Mouse (Mus musculus) cortical plate, adult 2 months (tissue): Measurements from ENCODE around the gene Vmn2r13. TPM values are rescaled to one million over a fixed set of nuclear protein-coding genes. Genes with fewer than 3 reads are reported as not detected.
"Not testable (repeated sequence)": the region's sequence is repeated elsewhere in the genome, so short reads cannot be mapped to it uniquely, and the experiment has no call there.

Experiments
- H3K27ac ChIP-seq: fragments of 200-500 bp; 2 replicates; pipeline ENCODE4 v1.5.1; 2012; ENCODE audit warnings: low read length, control low read depth, inconsistent platforms; ENCODE audit not compliant: insufficient read depth
- H3K4me1 ChIP-seq: fragments of 200-500 bp; 2 replicates; pipeline ENCODE4 v1.6.1; 2011; ENCODE audit warnings: low read length; ENCODE audit not compliant: control insufficient read depth, insufficient read depth
- H3K4me3 ChIP-seq: fragments of 200-500 bp; 2 replicates; pipeline ENCODE4 v1.5.1; 2011; ENCODE audit warnings: mild to moderate bottlenecking, low read length, control low read depth; ENCODE audit not compliant: insufficient read depth
- CTCF ChIP-seq: fragments of 200-500 bp; IDR thresholded peaks from 2 replicates; pipeline ENCODE4 v1.5.1; 2011; ENCODE audit warnings: mild to moderate bottlenecking, control low read depth, low read length; ENCODE audit not compliant: insufficient read depth; ENCODE audit errors: extremely low read depth
- POLR2A ChIP-seq: fragments of 200-500 bp; IDR thresholded peaks from 2 replicates; pipeline ENCODE4 v1.6.1; 2011; ENCODE audit warnings: mild to moderate bottlenecking, low read length, control low read depth; ENCODE audit not compliant: insufficient read depth; ENCODE audit errors: extremely low read depth
- polyA plus RNA-seq: library from polyadenylated mRNA; depleted of rRNA; stranded (reverse); fragments of >200 nt; gene quantifications from 2 replicates; pipeline ENCODE4 v1.2.3, GENCODE M21; 2012; rRNA removed

Vmn2r13 gene
- not detected in 2 replicates for polyA plus RNA-seq

DNA sequence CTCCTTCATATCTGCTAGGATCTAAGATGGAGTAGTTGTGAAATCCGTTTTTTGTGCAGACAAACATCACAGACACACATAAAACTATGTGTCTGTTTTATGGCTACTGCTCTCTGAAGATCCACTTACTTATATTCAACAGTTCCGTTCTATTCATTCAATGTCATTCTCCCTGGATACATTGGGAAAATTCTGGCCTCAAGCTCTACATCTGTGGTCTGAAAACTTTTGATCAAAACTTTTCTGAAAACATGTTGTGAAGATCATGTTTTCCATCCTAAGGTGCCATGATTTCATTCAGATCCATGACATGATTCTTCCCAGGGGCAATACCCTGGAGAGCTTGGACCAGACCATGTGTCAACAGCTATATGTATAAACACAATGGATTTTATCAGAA lies at the start of gene Vmn2r13:
Gene Vmn2r13, minus strand, starts transcription at position 101 of the 400 bp plus-strand sequence.
- H3K4me1 ChIP-seq, H3K27ac ChIP-seq, H3K4me3 ChIP-seq: not testable (repeated sequence)

- H3K4me1 ChIP-seq, result no peaks in the 10 kb centered on the region
- H3K27ac ChIP-seq, result no peak within 1 kb of the TSS
- TF ChIP-seq CTCF (no peak), POLR2A (no peak)
- H3K4me3 ChIP-seq, result no peak within 1 kb of the TSS
Measured at GRCm38 (mm10) chr5:109224608-109225007, 32.6 kb upstream of the Vmn2r13 start, which contains the start of gene Vmn2r14. TSS of gene Vmn2r14 (minus strand) at chr5:109224708.

DNA sequence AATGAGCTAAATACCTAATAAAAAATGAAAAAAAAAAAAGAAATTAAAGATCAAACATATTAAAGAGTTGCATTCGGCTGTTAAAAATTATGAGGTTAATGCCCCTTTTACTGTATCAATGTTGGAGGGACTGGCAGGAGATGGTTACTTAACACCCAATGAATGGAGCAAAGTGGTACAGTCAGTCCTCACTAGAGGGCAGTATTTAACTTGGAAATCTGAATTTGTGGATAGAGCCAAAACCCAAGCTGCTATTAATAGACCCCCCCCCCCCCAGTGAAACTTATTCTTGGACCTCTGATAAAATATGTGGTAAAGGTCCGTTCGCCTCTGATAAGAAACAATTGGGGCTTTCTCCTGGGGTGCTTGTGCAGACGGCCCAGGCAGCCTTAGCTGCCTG lies 25.1 kb downstream of the Vmn2r13 start:
- H3K4me1 ChIP-seq, H3K27ac ChIP-seq, H3K4me3 ChIP-seq: not testable (repeated sequence)

GRCm38 (mm10) chr5:109160121-109160520 lies 31.9 kb downstream of the Vmn2r13 start:
- TF ChIP-seq POLR2A (no peak), CTCF (no peak)
- H3K27ac ChIP-seq, result no peak overlapping the region
- H3K4me1 ChIP-seq, result no peaks in the 10 kb centered on the region

DNA sequence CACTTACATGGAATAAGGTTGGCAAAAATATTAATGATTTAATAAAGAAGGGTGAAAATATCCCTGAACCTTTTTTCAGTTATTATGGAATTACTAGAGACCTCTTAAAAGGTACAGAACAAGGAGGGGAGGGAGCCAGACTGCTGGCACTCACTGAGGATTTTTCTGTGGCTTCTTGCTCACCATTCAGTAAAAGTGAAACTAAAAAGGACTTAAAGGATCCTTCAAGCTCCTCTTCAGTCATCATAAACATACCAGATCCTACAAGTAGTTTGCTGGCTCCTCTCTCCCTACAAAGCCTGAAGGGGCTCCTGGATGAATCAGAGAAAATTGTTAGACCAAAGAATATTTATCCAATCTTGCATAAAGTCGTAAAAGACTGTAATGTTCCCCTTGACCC lies 32.4 kb downstream of the Vmn2r13 start:
- not testable (repeated sequence) for H3K4me1 ChIP-seq, H3K27ac ChIP-seq, H3K4me3 ChIP-seq

More at GRCm38 (mm10) chr5:109160121-109160520, 31.9 kb downstream of the Vmn2r13 start:
- H3K4me3 ChIP-seq, result no peak overlapping the region

DNA sequence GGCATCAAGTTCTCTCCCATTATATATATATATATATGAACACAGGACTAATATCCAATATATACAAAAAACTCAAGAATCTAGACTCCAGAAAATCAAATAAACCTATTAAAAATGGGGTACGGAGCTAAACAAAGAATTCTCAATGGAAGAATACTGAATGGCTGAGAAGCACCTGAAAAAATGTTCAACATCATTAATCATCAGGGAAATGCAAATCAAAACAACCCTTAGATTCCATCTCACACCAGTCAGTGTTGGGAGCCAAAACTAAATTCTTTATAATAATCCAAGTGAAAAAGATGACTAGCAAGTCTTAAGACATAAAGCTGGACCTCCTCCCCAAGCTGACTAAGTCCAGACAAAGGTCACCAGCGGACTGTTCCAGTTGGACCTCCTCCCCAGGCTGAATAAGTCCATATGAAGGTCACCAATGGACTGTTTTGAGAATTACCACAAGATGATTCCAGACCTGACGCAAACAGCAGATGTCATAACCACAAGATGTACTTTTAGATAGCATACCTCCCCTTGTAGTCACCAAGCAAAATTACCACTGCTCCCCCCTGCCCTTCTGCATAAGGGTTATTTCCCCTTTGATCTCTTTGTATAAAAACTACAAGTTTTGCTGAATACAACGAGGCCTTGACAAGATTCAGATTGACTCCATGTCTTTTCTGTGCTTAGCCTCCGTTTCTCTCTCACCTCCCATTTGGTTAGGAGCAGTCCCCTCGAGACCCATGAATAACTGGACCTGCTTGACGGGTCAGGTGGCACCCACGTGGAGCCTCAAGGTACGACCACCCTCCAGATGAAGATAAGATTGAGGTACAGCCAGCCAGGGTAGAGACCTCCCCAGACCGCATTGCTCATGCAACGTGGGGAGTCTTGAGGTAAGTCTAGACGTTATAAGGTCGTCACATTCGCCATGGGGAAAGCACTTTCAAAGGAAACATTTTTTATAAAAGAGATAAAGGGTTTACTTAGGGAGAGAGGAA lies 33.2 kb downstream of the Vmn2r13 start:
- H3K27ac ChIP-seq, H3K4me1 ChIP-seq, H3K4me3 ChIP-seq: not testable (repeated sequence)

DNA sequence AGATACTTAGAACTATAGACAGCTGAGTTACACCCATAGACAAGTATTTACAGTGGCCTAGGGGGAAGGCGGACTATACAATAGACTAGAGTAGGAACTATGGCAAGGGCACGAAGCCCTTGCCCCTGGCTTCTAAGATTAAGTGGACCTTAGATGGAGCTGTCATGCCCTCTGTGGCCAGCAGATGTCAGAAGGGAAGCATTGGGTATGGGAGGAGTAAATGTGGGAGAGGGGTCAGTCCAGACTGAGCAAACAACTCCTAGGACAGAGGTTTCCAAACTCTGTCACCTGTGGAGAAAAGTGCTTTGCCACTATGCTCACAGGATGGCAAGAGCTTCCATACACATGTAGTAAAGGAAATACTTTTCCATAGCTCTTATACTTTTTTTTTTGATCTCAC lies 52.5 kb downstream of the Vmn2r13 start:
- Histone ChIP-seq H3K27ac (no peak overlapping the region), H3K4me3 (no peak overlapping the region)
- TF ChIP-seq POLR2A (no peak), CTCF (no peak)

GRCm38 (mm10) chr5:109136731-109137130 lies 55.3 kb downstream of the Vmn2r13 start:
- Histone ChIP-seq H3K4me1 (no peaks in the 10 kb centered on the region), H3K4me3 (no peak overlapping the region), H3K27ac (no peak overlapping the region)
- TF ChIP-seq CTCF, result no peak
- no peak for TF ChIP-seq POLR2A

More for the DNA sequence above, 52.5 kb downstream of the Vmn2r13 start:
- H3K4me1 ChIP-seq, result no peaks in the 10 kb centered on the region

Other genes starting within 250 kb of the Vmn2r13 start
- not detected in 2 replicates for gene Vmn2r10, start 185.7 kb downstream of the Vmn2r13 start, polyA plus RNA-seq
- not detected in 2 replicates for gene Vmn2r11, start 132.6 kb downstream of the Vmn2r13 start, polyA plus RNA-seq
- not detected in 2 replicates for gene Vmn2r12, start 94.2 kb downstream of the Vmn2r13 start, polyA plus RNA-seq
- gene Vmn2r14, start 32.5 kb upstream of the Vmn2r13 start, polyA plus RNA-seq, result not detected in 2 replicates
- gene Vmn2r15, start 105.4 kb upstream of the Vmn2r13 start, polyA plus RNA-seq, result not detected in 2 replicates
- not detected in 2 replicates for gene Vmn2r16, start 138.0 kb upstream of the Vmn2r13 start, polyA plus RNA-seq
- gene Vmn2r17, start 227.5 kb upstream of the Vmn2r13 start, polyA plus RNA-seq, result not detected in 2 replicates